Mouse (Mus musculus): ENCODE measurements around the gene Gm21671. TPM values are rescaled to one million over a fixed set of nuclear protein-coding genes. Genes with fewer than 3 reads are reported as not detected.
"Not testable (repeated sequence)": the region's sequence is repeated elsewhere in the genome, so short reads cannot be mapped to it uniquely, and the experiment has no call there.

Gm21671 gene
- total RNA-seq (2017) = 0.23 TPM in 1 of 2 replicates, not detected in the other

- ATAC-seq (ENCODE audit: extremely low read depth, insufficient number of reproducible peaks, low FRiP score, poor library complexity, severe bottlenecking) = not testable (repeated sequence)
These were observed at the start of gene Gm21671 for GRCm38 (mm10) chr5:25954317-25954716. Gene Gm21671 (minus strand): TSS chr5:25954417.

- not testable (repeated sequence) for ATAC-seq (ENCODE audit: extremely low read depth, insufficient number of reproducible peaks, low FRiP score, poor library complexity, severe bottlenecking)
These were observed 34.3 kb upstream of the Gm21671 start, which contains the start of gene Gm21698 for GRCm38 (mm10) chr5:25988550-25988949. Gene Gm21698 (minus strand): TSS chr5:25988650.

GRCm38 (mm10) chr5:25972563-25972962, 18.3 kb upstream of the Gm21671 start, which contains the start of gene Gm21680:
Gene Gm21680 (minus strand): TSS chr5:25972663.
- ATAC-seq (ENCODE audit: extremely low read depth, insufficient number of reproducible peaks, low FRiP score, poor library complexity, severe bottlenecking) = not testable (repeated sequence)

GRCm38 (mm10) chr5:25957050-25957449, 2.8 kb upstream of the Gm21671 start:
- ATAC-seq (ENCODE audit: extremely low read depth, insufficient number of reproducible peaks, low FRiP score, poor library complexity, severe bottlenecking) = peak; percentile 6; the same call in 1 of the 2 replicates

- ATAC-seq (ENCODE audit: extremely low read depth, insufficient number of reproducible peaks, low FRiP score, poor library complexity, severe bottlenecking) = 0 out of 2 replicates have a peak, but pooled peaks have one; percentile 16
These were observed 2.4 kb upstream of the Gm21671 start for GRCm38 (mm10) chr5:25956611-25957010.

- not testable (repeated sequence) for ATAC-seq (ENCODE audit: extremely low read depth, insufficient number of reproducible peaks, low FRiP score, poor library complexity, severe bottlenecking)
These were observed 8.8 kb downstream of the Gm21671 start for GRCm38 (mm10) chr5:25945391-25945790.

- not testable (repeated sequence) for ATAC-seq (ENCODE audit: extremely low read depth, insufficient number of reproducible peaks, low FRiP score, poor library complexity, severe bottlenecking)
These were observed 11.9 kb downstream of the Gm21671 start, which contains the start of gene Gm21663 for GRCm38 (mm10) chr5:25942281-25942680. Gene Gm21663 (minus strand): TSS chr5:25942381.

Other genes with a start within 250 kb of the Gm21671 start
- gene Xrcc2, start 248.6 kb downstream of the Gm21671 start, total RNA-seq (2017) = 2.6 and 3.2 TPM in 2 replicates
- gene Actr3b, start 194.4 kb downstream of the Gm21671 start, total RNA-seq (2017) = 1.7 and 2.4 TPM in 2 replicates
- gene Gm21663, start 12.0 kb downstream of the Gm21671 start, total RNA-seq (2017) = 0.23 TPM in 1 of 2 replicates, not detected in the other
- not detected in 2 replicates for gene Gm21680, start 18.2 kb upstream of the Gm21671 start, total RNA-seq (2017)
- not detected in 2 replicates for gene Gm21698, start 34.2 kb upstream of the Gm21671 start, total RNA-seq (2017)
- gene Gm1979, start 50.4 kb upstream of the Gm21671 start, total RNA-seq (2017) = not detected in 2 replicates
- not detected in 2 replicates for gene Gm5862, start 68.5 kb upstream of the Gm21671 start, total RNA-seq (2017)
- not detected in 2 replicates for gene Speer4a, start 85.1 kb upstream of the Gm21671 start, total RNA-seq (2017)
- not detected in 2 replicates for gene Gm7347, start 104.2 kb upstream of the Gm21671 start, total RNA-seq (2017)
- gene Gm10471, start 134.9 kb upstream of the Gm21671 start, total RNA-seq (2017) = not detected in 2 replicates
- not detected in 2 replicates for gene 5031410I06Rik, start 150.9 kb upstream of the Gm21671 start, total RNA-seq (2017)
- not detected in 2 replicates for gene Gm10220, start 167.0 kb upstream of the Gm21671 start, total RNA-seq (2017)

Data from neutrophil, adult 5-6 weeks (primary cell).